ENCODE assay signal across 33 mouse cellular contexts in genomic region chr19:34905424-34905823, GRCm38 (mm10). TPM values are rescaled to one million over a fixed set of nuclear protein-coding genes. Genes with fewer than 3 reads are reported as not detected.
DNase-seq lines count a peak whose midpoint lies in the region; ATAC-seq and TF ChIP-seq lines count a peak whose summit lies in the region.
"Had no signal": no experiment of that assay in that cellular context is flagged by ENCODE, and none has a peak within 500 bp of the region (broad histone marks: within the 10 kb centered on the region; RNA-seq: fewer than 3 reads in every experiment).

No protein-coding gene starts in this region.

- peak overlapping the region; percentile 63 for H3K27ac ChIP-seq in MEL (ENCODE audit: control insufficient read depth, low read depth, low read length)
- H3K27ac ChIP-seq in midbrain, embryonic 10.5 days (replicated peaks) = no peak overlapping the region
- H3K27ac ChIP-seq: embryonic facial prominence, embryonic 12.5 days; forebrain, embryonic 10.5 days; heart, embryonic 10.5 days; heart, embryonic 15.5 days; hindbrain, embryonic 15.5 days; limb, embryonic 12.5 days; liver, embryonic 13.5 days; midbrain, embryonic 13.5 days; neural tube, embryonic 13.5 days; stomach, postnatal 0 days had no signal

- TF ChIP-seq POLR2A in MEL (IDR thresholded peaks at IDR 0.05; ENCODE audit: control insufficient read depth in 1 of 2, insufficient read depth in 1 of 2, low read depth in 1 of 2, low read length in 2 of 2, poor library complexity in 1 of 2) = no peak

- peak; percentile 20 for DNase-seq in spleen, postnatal 36 days (ENCODE audit: low spot score in 2 of 2)
- no peak for DNase-seq in spleen, postnatal 14 days (ENCODE audit: low spot score in 2 of 2)
- peak; percentile 89 for DNase-seq in MEL (ENCODE audit: low read depth, low spot score)
- no peak for DNase-seq in midbrain, embryonic 10.5 days (ENCODE audit: low spot score)
- no peak for DNase-seq in testis, postnatal 14 days (ENCODE audit: low spot score)
- no peak for DNase-seq in frontal cortex, adult 2 months (ENCODE audit: extremely low spot score in 1 of 2, low spot score in 1 of 2)
- DNase-seq: adrenal gland, postnatal 36 days; cerebellum, adult 9-10 months; cerebellum, postnatal 36 days; embryo, embryonic 11 days; gastrocnemius, postnatal 10 days; heart, adult 11 months; heart, postnatal 36 days; kidney, adult 11 months; kidney, postnatal 14 days; liver, embryonic 13.5 days; lung, embryonic 14.5 days; lung, postnatal 14 days; right cerebral cortex, postnatal 14 days; thymus, adult 2 months had no signal

- TF ChIP-seq EP300 in MEL (IDR thresholded peaks at IDR 0.05; ENCODE audit: low read depth in 1 of 2, low read length in 2 of 2) = peak; percentile 93 to 96

- H3K4me1 ChIP-seq in MEL (ENCODE audit: control insufficient read depth in 1 of 2, insufficient read depth in 2 of 2, low read length in 2 of 2) = peaks cover 25 to 30% of the 10 kb centered on the region in 2 experiments
- H3K4me1 ChIP-seq in midbrain, embryonic 10.5 days = peaks cover 10% of the 10 kb centered on the region
- H3K4me1 ChIP-seq: embryonic facial prominence, embryonic 12.5 days; hindbrain, embryonic 15.5 days; midbrain, embryonic 13.5 days had no signal

- H3K79me2 ChIP-seq in MEL (ENCODE audit: control insufficient read depth, insufficient read depth, low read length, poor library complexity) = no peaks in the 10 kb centered on the region

- H3K36me3 ChIP-seq in MEL (ENCODE audit: control insufficient read depth in 1 of 2, insufficient read depth in 2 of 2, low read length in 2 of 2) = peaks cover 0 to 30% of the 10 kb centered on the region in 2 experiments; a peak in 2 of 4 replicates
- H3K36me3 ChIP-seq in midbrain, embryonic 10.5 days = no peaks in the 10 kb centered on the region
- H3K36me3 ChIP-seq: embryonic facial prominence, embryonic 12.5 days; forebrain, embryonic 10.5 days; heart, embryonic 10.5 days; heart, embryonic 15.5 days; hindbrain, embryonic 15.5 days; limb, embryonic 12.5 days; liver, embryonic 13.5 days; midbrain, embryonic 13.5 days; neural tube, embryonic 13.5 days had no signal

- TF ChIP-seq RAD21 in MEL (IDR thresholded peaks at IDR 0.05; ENCODE audit: low read depth, low read length) = no peak

- peak overlapping the region; percentile 40 for H3K9ac ChIP-seq in MEL (ENCODE audit: control insufficient read depth, low read depth, low read length, poor library complexity, severe bottlenecking)
- H3K9ac ChIP-seq: embryonic facial prominence, embryonic 12.5 days; heart, embryonic 15.5 days; hindbrain, embryonic 15.5 days; limb, embryonic 12.5 days; liver, embryonic 13.5 days; lung, embryonic 14.5 days; midbrain, embryonic 13.5 days; neural tube, embryonic 13.5 days had no signal

- no peaks in the 10 kb centered on the region for H3K9me3 ChIP-seq in MEL (replicated peaks; ENCODE audit: insufficient read depth, low read length)
- no peaks in the 10 kb centered on the region for H3K9me3 ChIP-seq in midbrain, embryonic 10.5 days (replicated peaks)
- H3K9me3 ChIP-seq: embryonic facial prominence, embryonic 12.5 days; forebrain, embryonic 10.5 days; heart, embryonic 10.5 days; heart, embryonic 15.5 days; hindbrain, embryonic 15.5 days; limb, embryonic 12.5 days; liver, embryonic 13.5 days; midbrain, embryonic 13.5 days; neural tube, embryonic 13.5 days had no signal

- TF ChIP-seq CTCF in MEL (IDR thresholded peaks at IDR 0.05 in 2 of 3, conservative IDR thresholded peaks at IDR 0.05 in 1 of 3; ENCODE audit: control insufficient read depth in 1 of 3, insufficient read depth in 1 of 3, low read depth in 2 of 3, low read length in 3 of 3, poor library complexity in 1 of 3, severe bottlenecking in 1 of 3) = no peak

- 98% methylated on average over 7 of the region's 7 CpGs for WGBS in midbrain, embryonic 10.5 days

- peak overlapping the region; percentile 11 to 35; a peak in 3 of 4 replicates for H3K4me3 ChIP-seq in MEL (ENCODE audit: control insufficient read depth in 1 of 2, insufficient read depth in 1 of 2, low read depth in 2 of 2, low read length in 2 of 2)
- no peak overlapping the region for H3K4me3 ChIP-seq in midbrain, embryonic 10.5 days
- H3K4me3 ChIP-seq: embryonic facial prominence, embryonic 12.5 days; forebrain, embryonic 10.5 days; heart, embryonic 10.5 days; heart, embryonic 15.5 days; hindbrain, embryonic 15.5 days; limb, embryonic 12.5 days; liver, embryonic 13.5 days; midbrain, embryonic 13.5 days; neural tube, embryonic 13.5 days had no signal

- H3K27me3 ChIP-seq in MEL (ENCODE audit: control insufficient read depth in 1 of 2, insufficient read depth in 2 of 2, low read length in 2 of 2) = no peaks in the 10 kb centered on the region
- H3K27me3 ChIP-seq in midbrain, embryonic 10.5 days (ENCODE audit: low read depth, poor library complexity, severe bottlenecking) = no peaks in the 10 kb centered on the region
- H3K27me3 ChIP-seq: CH12.LX; embryonic facial prominence, embryonic 12.5 days; heart, embryonic 15.5 days; hindbrain, embryonic 15.5 days; limb, embryonic 12.5 days; liver, embryonic 13.5 days; midbrain, embryonic 13.5 days; neural tube, embryonic 13.5 days had no signal

- ATAC-seq in hematopoietic stem cell, adult 5-6 weeks (replicated peaks in 1 of 2; ENCODE audit: insufficient read depth in 1 of 2, low FRiP score in 2 of 2, low TSS enrichment in 1 of 2, low read depth in 1 of 2, poor library complexity in 2 of 2, severe bottlenecking in 2 of 2) = peak; percentile 93 to 95
- peak; percentile 56; the same call in 1 of the 2 replicates for ATAC-seq in neutrophil, adult 5-6 weeks (ENCODE audit: extremely low read depth, insufficient number of reproducible peaks, low FRiP score, poor library complexity, severe bottlenecking)
- ATAC-seq: inflammation-experienced regulatory T-cells, adult 6 months; midbrain, embryonic 13.5 days had no signal

TF ChIP-seq in MEL, 35 proteins besides CTCF, POLR2A, EP300 and RAD21 (continues in another document):
- TF ChIP-seq POLR2AphosphoS2 (IDR thresholded peaks at IDR 0.05; ENCODE audit: low read length) (no peak), E2F4 (IDR thresholded peaks at IDR 0.05; ENCODE audit: borderline replicate concordance, low read depth, low read length) (no peak), GABPA (IDR thresholded peaks at IDR 0.05; ENCODE audit: low read depth, low read length) (no peak), ZC3H11A (IDR thresholded peaks at IDR 0.05; ENCODE audit: low read depth, low read length) (no peak), MYC (IDR thresholded peaks at IDR 0.05; ENCODE audit: low read depth, low read length) (peak; percentile 94), ZMIZ1 (IDR thresholded peaks at IDR 0.05; ENCODE audit: low read depth, low read length) (no peak), MYB (IDR thresholded peaks at IDR 0.05; ENCODE audit: low read depth, low read length) (no peak), MEF2A (IDR thresholded peaks at IDR 0.05; ENCODE audit: extremely low read depth, insufficient replicate concordance, low read depth, low read length, poor library complexity, severe bottlenecking) (no peak), POLR2AphosphoS5 (IDR thresholded peaks at IDR 0.05; ENCODE audit: borderline replicate concordance, low read depth, low read length) (no peak), HCFC1 (IDR thresholded peaks at IDR 0.05; ENCODE audit: low read depth, low read length) (0 out of 2 replicates have a peak, but pooled peaks have one; percentile 24), CHD2 (IDR thresholded peaks at IDR 0.05; ENCODE audit: low read length) (peak; percentile 55; the same call in 1 of the 2 replicates), MXI1 (IDR thresholded peaks at IDR 0.05; ENCODE audit: low read depth, low read length) (peak; percentile 80), SMC3 (IDR thresholded peaks at IDR 0.05; ENCODE audit: low read depth, low read length) (no peak), USF1 (IDR thresholded peaks at IDR 0.05; ENCODE audit: low read depth, low read length) (peak; percentile 86), ELF1 (IDR thresholded peaks at IDR 0.05; ENCODE audit: low read depth, low read length) (0 out of 2 replicates have a peak, but pooled peaks have one; percentile 54), TAL1 (IDR thresholded peaks at IDR 0.05; ENCODE audit: low read length) (peak; percentile 86), TCF12 (IDR thresholded peaks at IDR 0.05; ENCODE audit: low read depth, low read length) (peak; percentile 91), NRF1 (IDR thresholded peaks at IDR 0.05; ENCODE audit: insufficient read depth, low read depth, low read length, poor library complexity, severe bottlenecking) (peak; percentile 53; the same call in 1 of the 2 replicates), JUND (IDR thresholded peaks at IDR 0.05; ENCODE audit: low read depth, low read length) (0 out of 2 replicates have a peak, but pooled peaks have one; percentile 30), USF2 (IDR thresholded peaks at IDR 0.05; ENCODE audit: borderline replicate concordance in 1 of 2, insufficient read depth in 1 of 2, low read depth in 1 of 2, low read length in 2 of 2) (0 out of 4 replicates have a peak, but pooled peaks of 1 of the 2 experiments have one; percentile 12), SIN3A (IDR thresholded peaks at IDR 0.05; ENCODE audit: low read length) (peak; percentile 89), RCOR1 (IDR thresholded peaks at IDR 0.05; ENCODE audit: low read depth, low read length) (peak; percentile 83), UBTF (IDR thresholded peaks at IDR 0.05; ENCODE audit: borderline replicate concordance, insufficient read depth, low read depth, low read length) (no peak), TBP (IDR thresholded peaks at IDR 0.05; ENCODE audit: low read depth, low read length) (no peak), ZKSCAN1 (IDR thresholded peaks at IDR 0.05; ENCODE audit: low read depth, low read length) (no peak)

RNA-seq across cellular contexts. Expression of gene Kif20b, which starts 16.7 kb away (rescaled TPM):
- total RNA-seq in MEL (2012; rRNA removed) = 40.0 and 48.8 TPM in 2 replicates
- 10 to 100 TPM; 41.6 to 55.5 TPM for polyA plus RNA-seq in MEL (2012; ENCODE audit: insufficient read depth in 1 of 2, insufficient read length in 2 of 2, low read depth in 1 of 2, low replicate concordance in 2 of 2, missing spikeins in 1 of 2)
- total RNA-seq in hematopoietic stem cell, adult 5-6 weeks (2017) = 91.3 and 96.2 TPM in 2 replicates
- total RNA-seq in neutrophil, adult 5-6 weeks (2017) = 16.5 and 18.4 TPM in 2 replicates
- polyA plus RNA-seq in midbrain, embryonic 10.5 days (2016; fragmentation: Nextera tagmentation; extraction: Ambion mirVana) = 85.0 and 89.6 TPM in 2 replicates
- 1.5 and 1.7 TPM in 2 replicates for polyA plus RNA-seq in frontal cortex, adult 2 months (2012; rRNA removed)

RNA-seq across cellular contexts. Expression of gene Pank1, which starts 26.2 kb away (rescaled TPM):
- total RNA-seq in MEL (2012; rRNA removed) = 6.3 and 7.2 TPM in 2 replicates
- polyA plus RNA-seq in MEL (2012; ENCODE audit: insufficient read depth in 1 of 2, insufficient read length in 2 of 2, low read depth in 1 of 2, low replicate concordance in 2 of 2, missing spikeins in 1 of 2) = 1 to 10 TPM in 1 of 2 experiments, not detected in 1; 7.6 TPM
- 9.2 and 12.1 TPM in 2 replicates for total RNA-seq in hematopoietic stem cell, adult 5-6 weeks (2017)
- total RNA-seq in neutrophil, adult 5-6 weeks (2017) = 2.7 and 4.1 TPM in 2 replicates
- 6.3 and 6.5 TPM in 2 replicates for polyA plus RNA-seq in midbrain, embryonic 10.5 days (2016; fragmentation: Nextera tagmentation; extraction: Ambion mirVana)
- polyA plus RNA-seq in frontal cortex, adult 2 months (2012; rRNA removed) = 7.5 and 8.4 TPM in 2 replicates

Comparison
In these comparisons a context has a peak if more than half of its experiments do, and no peak if none do; other contexts are left out.
1. DNase-seq: peak in spleen, postnatal 36 days (2 of 2) and MEL (single experiment); none in spleen, postnatal 14 days (0 of 2), midbrain, embryonic 10.5 days (single experiment), testis, postnatal 14 days (single experiment) and frontal cortex, adult 2 months (0 of 2).